Mouse (Mus musculus) left cerebral cortex, postnatal 14 days (tissue): ENCODE data around the gene Hmces. TPM values are rescaled to one million over a fixed set of nuclear protein-coding genes. Genes with fewer than 3 reads are reported as not detected.
"Not testable (repeated sequence)": the region's sequence is repeated elsewhere in the genome, so short reads cannot be mapped to it uniquely, and the experiment has no call there.

ENCODE experiments used
- DNase-seq, 2 experiments: peaks; one replicate each; pipeline ENCODE4 v3.0.0; 2021 to 2022; ENCODE audit warnings: low spot score in 2 of 2, mixed read lengths in 1 of 2
- intact Hi-C: fragments of 180-260 bp; cut with DNase I; formaldehyde crosslinking; loops from one replicate; pipeline ENCODE4 v1.15.1; 2025
- total RNA-seq, 2 experiments: library from RNA; stranded (reverse); gene quantifications; 2 replicates each; pipeline ENCODE4 v1.2.3; 2021

Hmces gene
- total RNA-seq, 2 experiments from 2014 or later = 28.0 to 28.3 TPM

- intact Hi-C loops = loop anchor here (10.0 kb wide), 1 partner anchor 176 kb away; the partner anchor contains the start of gene Rpn1
- DNase-seq = no peak
These were observed 4.6 kb upstream of the Hmces start for GRCm38 (mm10) chr6:87909181-87909580.

- no peak for DNase-seq
- intact Hi-C loops = loop anchor here (5.0 kb wide), 2 partner anchors 71 to 86 kb away; partner anchors contain the start of gene H1fx
These were observed 2.2 kb upstream of the Hmces start for GRCm38 (mm10) chr6:87911559-87911958.

- peak in 1 of 2 experiments; percentile 39 for DNase-seq
- intact Hi-C loops = loop anchor here (5.0 kb wide), 2 partner anchors 68 to 83 kb away; partner anchors contain the start of gene H1fx
These were observed 779 bp downstream of the Hmces start for GRCm38 (mm10) chr6:87914326-87915102.

- DNase-seq = no peak
- intact Hi-C loops = no loop called here
These were observed 2.2 kb downstream of the Hmces start for GRCm38 (mm10) chr6:87915939-87916338.

GRCm38 (mm10) chr6:87921201-87921600, 7.5 kb downstream of the Hmces start:
- intact Hi-C loops = no loop called here
- no peak for DNase-seq

GRCm38 (mm10) chr6:87923624-87924023, 9.9 kb downstream of the Hmces start:
- intact Hi-C loops = no loop called here
- no peak for DNase-seq

- no peak for DNase-seq
- intact Hi-C loops = no loop called here
These were observed 21.3 kb downstream of the Hmces start for GRCm38 (mm10) chr6:87935037-87935436.

- DNase-seq = no peak
- intact Hi-C loops = no loop called here
These were observed 23.5 kb downstream of the Hmces start for GRCm38 (mm10) chr6:87937178-87937788.

- intact Hi-C loops = no loop called here
- no peak for DNase-seq
These were observed 25.2 kb downstream of the Hmces start for GRCm38 (mm10) chr6:87938941-87939340.

- DNase-seq = no peak
- intact Hi-C loops = no loop called here
These were observed 28.4 kb downstream of the Hmces start for GRCm38 (mm10) chr6:87942179-87942578.

- intact Hi-C loops, DNase-seq: not testable (repeated sequence)
These were observed 48.7 kb downstream of the Hmces start for GRCm38 (mm10) chr6:87962457-87962856.

GRCm38 (mm10) chr6:87970041-87970440, 56.3 kb downstream of the Hmces start:
- intact Hi-C loops = no loop called here
- DNase-seq = no peak

- intact Hi-C loops = loop anchor here (5.0 kb wide), 1 partner anchor 67 kb away; the partner anchor contains the start of gene Hmces
- no peak for DNase-seq
These were observed 66.0 kb downstream of the Hmces start for GRCm38 (mm10) chr6:87979728-87980127.

GRCm38 (mm10) chr6:87980374-87981029, 66.8 kb downstream of the Hmces start:
- intact Hi-C loops = loop anchor here (5.0 kb wide), 1 partner anchor 68 kb away; the partner anchor contains the start of gene Hmces
- DNase-seq = peak; percentile 88 to 92

GRCm38 (mm10) chr6:87981030-87981485, 67.3 kb downstream of the Hmces start:
- peak in 1 of 2 experiments; percentile 38 for DNase-seq
- intact Hi-C loops = loop anchor here (5.0 kb wide), 1 partner anchor 69 kb away; the partner anchor contains the start of gene Hmces

GRCm38 (mm10) chr6:87981547-87982256, 68.0 kb downstream of the Hmces start, which contains the start of gene H1fx:
Gene H1fx, minus strand, starts transcription at chr6:87981637.
- intact Hi-C loops = loop anchor here (5.0 kb wide), 1 partner anchor 69 kb away; the partner anchor contains the start of gene Hmces
- peak; percentile 76 to 82 for DNase-seq

GRCm38 (mm10) chr6:87982506-87982905, 68.8 kb downstream of the Hmces start:
- intact Hi-C loops = loop anchor here (5.0 kb wide), 1 partner anchor 70 kb away; the partner anchor contains the start of gene Hmces
- no peak for DNase-seq
